ENCODE assay signal across 22 mouse cellular contexts in the genomic region with DNA sequence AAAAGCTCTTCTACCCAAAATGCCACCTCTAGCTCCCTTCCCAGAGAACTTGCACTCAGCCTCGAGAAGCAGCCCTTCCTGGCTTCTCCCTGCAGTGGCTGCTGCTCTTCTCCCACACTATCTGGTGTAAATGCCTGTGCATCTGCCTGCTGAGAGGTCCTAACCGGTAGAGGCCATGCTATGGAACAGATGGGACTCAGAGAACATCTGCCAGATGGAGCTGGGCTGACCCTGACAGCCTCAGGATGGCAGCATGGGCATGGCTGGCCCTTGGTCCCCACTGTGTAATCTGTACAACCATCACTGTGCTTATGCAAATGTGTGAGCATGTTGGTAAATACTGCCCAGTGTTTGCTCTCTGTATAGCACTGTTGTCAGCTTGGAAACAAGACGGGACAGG. TPM values are rescaled to one million over a fixed set of nuclear protein-coding genes. Genes with fewer than 3 reads are reported as not detected.
DNase-seq lines count a peak whose midpoint lies in the region; ATAC-seq and TF ChIP-seq lines count a peak whose summit lies in the region.
"Had no signal": no experiment of that assay in that cellular context is flagged by ENCODE, and none has a peak within 500 bp of the region (broad histone marks: within the 10 kb centered on the region; RNA-seq: fewer than 3 reads in every experiment).

No protein-coding gene starts in this region.

- ATAC-seq in intestine, postnatal 0 days: no peak
- ATAC-seq in intestine, embryonic 15.5 days: no peak
- ATAC-seq: forebrain, postnatal 0 days had no signal

- no peak overlapping the region for H3K4me2 ChIP-seq in intestine, postnatal 0 days (replicated peaks; ENCODE audit: low read depth)
- H3K4me2 ChIP-seq in intestine, embryonic 15.5 days (replicated peaks): no peak overlapping the region
- H3K4me2 ChIP-seq: limb, embryonic 15.5 days; liver, embryonic 15.5 days; lung, embryonic 15.5 days; neural tube, embryonic 12.5 days had no signal

- no peak overlapping the region for H3K4me3 ChIP-seq in intestine, postnatal 0 days (ENCODE audit: low read depth, low read length)
- no peak overlapping the region for H3K4me3 ChIP-seq in intestine, embryonic 15.5 days (replicated peaks)
- H3K4me3 ChIP-seq: embryonic facial prominence, embryonic 10.5 days; heart, embryonic 10.5 days; limb, embryonic 15.5 days; liver, embryonic 15.5 days; lung, embryonic 15.5 days; neural tube, embryonic 12.5 days had no signal

- H3K27me3 ChIP-seq in intestine, postnatal 0 days (replicated peaks; ENCODE audit: control insufficient read depth, insufficient read depth, low read length): no peaks in the 10 kb centered on the region
- no peaks in the 10 kb centered on the region for H3K27me3 ChIP-seq in intestine, embryonic 15.5 days (replicated peaks)
- H3K27me3 ChIP-seq: limb, embryonic 15.5 days; lung, embryonic 15.5 days; neural tube, embryonic 12.5 days had no signal

- no peak overlapping the region for H3K27ac ChIP-seq in intestine, postnatal 0 days (ENCODE audit: low read depth, low read length)
- no peak overlapping the region for H3K27ac ChIP-seq in intestine, embryonic 15.5 days
- H3K27ac ChIP-seq: embryonic facial prominence, embryonic 10.5 days; heart, embryonic 10.5 days; liver, embryonic 15.5 days; lung, embryonic 15.5 days; neural tube, embryonic 12.5 days had no signal

- no peaks in the 10 kb centered on the region for H3K4me1 ChIP-seq in intestine, postnatal 0 days (replicated peaks; ENCODE audit: control insufficient read depth, insufficient read depth, low read length)
- H3K4me1 ChIP-seq in intestine, embryonic 15.5 days (replicated peaks): peaks cover 11% of the 10 kb centered on the region; the same call in 1 of the 2 replicates
- H3K4me1 ChIP-seq: liver, embryonic 15.5 days had no signal

- 0 out of 2 replicates have a peak, but pooled peaks have one; percentile 8 for TF ChIP-seq CTCF in intestine, postnatal 0 days (IDR thresholded peaks at IDR 0.05; ENCODE audit: low read depth)

- WGBS in intestine, postnatal 0 days: 45% methylated on average over 3 of the region's 3 CpGs
- 57% methylated on average over 3 of the region's 3 CpGs for WGBS in intestine, embryonic 15.5 days

- H3K9me3 ChIP-seq in intestine, postnatal 0 days (ENCODE audit: control insufficient read depth): no peaks in the 10 kb centered on the region
- no peaks in the 10 kb centered on the region for H3K9me3 ChIP-seq in intestine, embryonic 15.5 days
- H3K9me3 ChIP-seq: embryonic facial prominence, embryonic 10.5 days; heart, embryonic 10.5 days; limb, embryonic 15.5 days; liver, embryonic 15.5 days; lung, embryonic 15.5 days; neural tube, embryonic 12.5 days had no signal

- peaks cover 6% of the 10 kb centered on the region; the same call in 1 of the 2 replicates for H3K36me3 ChIP-seq in intestine, postnatal 0 days (ENCODE audit: control insufficient read depth, insufficient read depth)
- no peaks in the 10 kb centered on the region for H3K36me3 ChIP-seq in intestine, embryonic 15.5 days
- H3K36me3 ChIP-seq: liver, embryonic 15.5 days had no signal

- H3K9ac ChIP-seq in intestine, postnatal 0 days (ENCODE audit: low read depth, low read length): no peak overlapping the region
- H3K9ac ChIP-seq in intestine, embryonic 15.5 days: no peak overlapping the region
- H3K9ac ChIP-seq: forebrain, postnatal 0 days; limb, embryonic 15.5 days; liver, embryonic 15.5 days; lung, embryonic 15.5 days; neural tube, embryonic 12.5 days had no signal

- DNase-seq in MN1 (ENCODE audit: low spot score): peak; percentile 56
- peak; percentile 54 for DNase-seq in brain, adult 2 months (ENCODE audit: low read depth, low spot score)
- peak; percentile 36 for DNase-seq in retina, adult 2 months (ENCODE audit: low read depth, low spot score)
- no peak for DNase-seq in layer of hippocampus, adult 9-11 months
- no peak for DNase-seq in right cerebral cortex, postnatal 4 days
- DNase-seq: adrenal gland, postnatal 10 days; cerebellum, adult 9-11 months; forebrain, postnatal 0 days; gastrocnemius, postnatal 36 days; heart, postnatal 4 days; lung, postnatal 36 days; right cerebral cortex, adult 18-20 months; thymus, adult 18-20 months; thymus, postnatal 36 days had no signal

RNA-seq across cellular contexts. Expression of gene Cep295nl, which starts 19.7 kb away (rescaled TPM):
- 0.12 TPM in 2 replicates for polyA plus RNA-seq in intestine, postnatal 0 days (2015; fragmentation: Nextera tagmentation; extraction: Ambion mirVana)
- 0.23 and 0.24 TPM in 2 replicates for polyA plus RNA-seq in intestine, embryonic 15.5 days (2015; fragmentation: Nextera tagmentation; extraction: Ambion mirVana)
- polyA plus RNA-seq: liver, embryonic 15.5 days had no signal

RNA-seq across cellular contexts. Expression of gene Usp36, which starts 32.6 kb away (rescaled TPM):
- polyA plus RNA-seq in intestine, postnatal 0 days (2015; fragmentation: Nextera tagmentation; extraction: Ambion mirVana): 6.0 and 6.1 TPM in 2 replicates
- polyA plus RNA-seq in intestine, embryonic 15.5 days (2015; fragmentation: Nextera tagmentation; extraction: Ambion mirVana): 16.8 and 19.7 TPM in 2 replicates

RNA-seq across cellular contexts. Expression of gene Timp2, which starts 32.9 kb away (rescaled TPM):
- polyA plus RNA-seq in intestine, postnatal 0 days (2015; fragmentation: Nextera tagmentation; extraction: Ambion mirVana): 38.9 TPM in 2 replicates
- polyA plus RNA-seq in intestine, embryonic 15.5 days (2015; fragmentation: Nextera tagmentation; extraction: Ambion mirVana): 58.8 and 60.2 TPM in 2 replicates

Comparison
In these comparisons a context has a peak if more than half of its experiments do, and no peak if none do; other contexts are left out.
1. DNase-seq: peak in MN1 (single experiment), brain, adult 2 months (single experiment) and retina, adult 2 months (single experiment); none in layer of hippocampus, adult 9-11 months (single experiment) and right cerebral cortex, postnatal 4 days (single experiment).